Mouse (Mus musculus): ENCODE data around the gene Klhdc8b.

DNA sequence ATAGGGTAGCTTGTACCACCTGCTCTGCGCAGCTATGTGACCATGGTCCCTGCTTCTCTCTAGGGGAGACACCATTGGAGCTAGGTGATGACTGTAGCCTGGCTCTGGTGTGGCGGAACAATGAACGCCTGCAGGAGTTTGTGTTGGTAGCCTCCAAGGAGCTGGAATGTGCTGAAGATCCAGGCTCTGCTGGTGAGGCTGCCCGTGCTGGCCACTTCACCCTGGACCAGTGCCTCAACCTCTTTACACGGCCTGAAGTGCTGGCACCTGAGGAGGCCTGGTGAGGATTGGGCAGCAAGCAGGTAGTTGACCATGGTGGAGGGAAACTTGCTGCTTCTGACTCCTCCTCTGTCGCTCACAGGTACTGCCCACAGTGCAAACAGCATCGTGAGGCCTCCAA is 37.9 kb upstream of the Klhdc8b start:
- TF ChIP-seq MYOG (IDR thresholded peaks at IDR 0.05; ENCODE audit: control insufficient read depth in 1 of 3, insufficient read depth in 1 of 3, insufficient read length in 2 of 3, low read depth in 2 of 3) (no peak), TCF12 (IDR thresholded peaks at IDR 0.05; ENCODE audit: insufficient read depth, poor library complexity, severe bottlenecking) (no peak), POLR2A (IDR thresholded peaks at IDR 0.05; ENCODE audit: insufficient read length, low read depth) (no peak), REST (IDR thresholded peaks at IDR 0.05; ENCODE audit: insufficient read depth, insufficient read length) (no peak), CEBPB (IDR thresholded peaks at IDR 0.05; ENCODE audit: insufficient read depth, poor library complexity, severe bottlenecking) (no peak), MAX (IDR thresholded peaks at IDR 0.05; ENCODE audit: low read depth) (no peak), E2F4 (IDR thresholded peaks at IDR 0.05; ENCODE audit: insufficient read depth) (no peak), MYOD1 (IDR thresholded peaks at IDR 0.05; ENCODE audit: control insufficient read depth in 1 of 3, insufficient read length in 2 of 3, low read depth in 2 of 3) (no peak), USF1 (IDR thresholded peaks at IDR 0.05; ENCODE audit: low read depth) (no peak), POLR2AphosphoS2 (IDR thresholded peaks at IDR 0.05; ENCODE audit: insufficient read length, low read depth) (no peak), TCF3 (IDR thresholded peaks at IDR 0.05; ENCODE audit: insufficient read length, low read depth) (no peak)
